Mouse (Mus musculus) lung, adult 2 months (tissue): ENCODE results near the gene Lcorl.

Source experiments
- CTCF ChIP-seq: fragments of 200-500 bp; IDR thresholded peaks from 2 replicates; pipeline ENCODE4 v1.5.1; 2011; ENCODE audit warnings: mild to moderate bottlenecking, low read length, control low read depth; ENCODE audit not compliant: insufficient read depth
- POLR2A ChIP-seq: fragments of 200-500 bp; IDR thresholded peaks from 2 replicates; pipeline ENCODE4 v1.6.1; 2011; ENCODE audit warnings: low read depth, mild to moderate bottlenecking, control low read depth, low read length, borderline replicate concordance; ENCODE audit errors: extremely low read depth

DNA sequence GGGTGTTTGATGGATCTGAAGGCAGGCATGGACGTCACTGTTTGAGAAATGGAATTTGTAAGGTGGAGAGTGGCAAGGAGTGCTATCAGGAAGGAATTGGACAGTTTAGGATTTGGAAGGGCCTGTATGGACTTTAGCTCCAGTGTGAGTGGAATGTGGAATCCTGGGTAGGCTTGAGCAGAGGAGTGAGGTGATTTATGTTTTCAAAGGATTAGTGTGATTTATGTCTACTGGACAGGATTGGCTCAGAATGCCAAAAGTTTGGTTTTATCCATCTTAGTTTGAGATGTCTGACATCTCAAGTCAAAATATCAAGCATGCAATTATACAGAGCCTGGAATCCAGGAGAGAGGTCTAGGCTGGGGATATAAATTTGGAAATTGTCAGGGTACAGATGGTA lies 37.9 kb upstream of the Lcorl start:
- TF ChIP-seq CTCF (no peak), POLR2A (no peak)
